Mouse (Mus musculus): Measurements from ENCODE around the gene Gpld1.

GRCm38 (mm10) chr13:24977820-24978342, 34.9 kb downstream of the Gpld1 start:
- TF ChIP-seq MAX (IDR thresholded peaks at IDR 0.05; ENCODE audit: low read depth) (no peak), POLR2A (IDR thresholded peaks at IDR 0.05; ENCODE audit: insufficient read length, low read depth) (no peak), E2F4 (IDR thresholded peaks at IDR 0.05; ENCODE audit: insufficient read depth) (no peak), USF1 (IDR thresholded peaks at IDR 0.05; ENCODE audit: low read depth) (no peak), TCF3 (IDR thresholded peaks at IDR 0.05; ENCODE audit: insufficient read length, low read depth) (no peak), TCF12 (IDR thresholded peaks at IDR 0.05; ENCODE audit: insufficient read depth, poor library complexity, severe bottlenecking) (no peak), MYOD1 (IDR thresholded peaks at IDR 0.05; ENCODE audit: control insufficient read depth in 1 of 3, insufficient read length in 2 of 3, low read depth in 2 of 3) (no peak), POLR2AphosphoS2 (IDR thresholded peaks at IDR 0.05; ENCODE audit: insufficient read length, low read depth) (no peak), CEBPB (IDR thresholded peaks at IDR 0.05; ENCODE audit: insufficient read depth, poor library complexity, severe bottlenecking) (no peak)
